Mouse (Mus musculus): Measurements from ENCODE around the gene Abi3. TPM values are rescaled to one million over a fixed set of nuclear protein-coding genes. Genes with fewer than 3 reads are reported as not detected.

The Abi3 gene
- total and polyA plus RNA-seq, 3 experiments: 24.4 to 74.5 (median 31.4) TPM

GRCm38 (mm10) chr11:95807884-95808283 lies 34.4 kb downstream of the Abi3 start:
- Histone ChIP-seq H3K27ac (ENCODE audit: insufficient read depth, low read depth) (no peak overlapping the region), H3K4me2 (ENCODE audit: insufficient read depth, low read depth, poor library complexity, severe bottlenecking) (no peak overlapping the region), H3K4me1 (ENCODE audit: control insufficient read depth in 1 of 2, insufficient read depth in 2 of 2) (peaks cover 8 to 19% of the 10 kb centered on the region in 2 experiments)

GRCm38 (mm10) chr11:95805527-95805926 lies 36.7 kb downstream of the Abi3 start:
- H3K4me3 ChIP-seq (replicated peaks in 1 of 3; ENCODE audit: low read depth in 2 of 3, low read length in 2 of 3, poor library complexity in 1 of 3): no peak overlapping the region
- peaks cover 5 to 8% of the 10 kb centered on the region in 2 experiments; a peak in 2 of 4 replicates for H3K4me1 ChIP-seq (ENCODE audit: control insufficient read depth in 1 of 2, insufficient read depth in 2 of 2)
- peaks cover 2% of the 10 kb centered on the region for H3K27me3 ChIP-seq (replicated peaks)
- H3K9ac ChIP-seq (ENCODE audit: insufficient read depth, low read depth): no peak overlapping the region
- dilution Hi-C loops (cut with MboI; ENCODE audit: extremely low pct_ligation_motif_present, extremely low pct_unique_long_range_greater_than_20kb, low sequenced_read_pairs): no loop called here
- no peak overlapping the region for H3K27ac ChIP-seq (ENCODE audit: insufficient read depth, low read depth)
- in situ Hi-C loops (cut with MboI; ENCODE audit: low pct_ligation_motif_present, low pct_unique_long_range_greater_than_20kb, low sequenced_read_pairs): no loop called here
- H3K9me3 ChIP-seq (replicated peaks; ENCODE audit: low read length): peaks cover 18% of the 10 kb centered on the region
- TF ChIP-seq RAD21 (IDR thresholded peaks at IDR 0.05; ENCODE audit: low read depth, low read length) (no peak), ELF1 (IDR thresholded peaks at IDR 0.05; ENCODE audit: low read depth, low read length) (no peak), MEF2A (IDR thresholded peaks at IDR 0.05; ENCODE audit: borderline replicate concordance, low read depth, low read length) (no peak), POLR2A (IDR thresholded peaks at IDR 0.05; ENCODE audit: low read depth, low read length) (no peak), ZKSCAN1 (IDR thresholded peaks at IDR 0.05; ENCODE audit: borderline replicate concordance, low read depth, low read length) (no peak), TCF12 (IDR thresholded peaks at IDR 0.05; ENCODE audit: low read depth, low read length) (no peak), KAT2A (IDR thresholded peaks at IDR 0.05; ENCODE audit: insufficient replicate concordance, low read length) (no peak), GABPA (IDR thresholded peaks at IDR 0.05; ENCODE audit: insufficient replicate concordance, low read depth, low read length) (no peak), USF1 (IDR thresholded peaks at IDR 0.05; ENCODE audit: low read depth, low read length) (no peak), ETS1 (conservative IDR thresholded peaks at IDR 0.05; ENCODE audit: low read depth, low read length) (no peak), EP300 (IDR thresholded peaks at IDR 0.05; ENCODE audit: low read length) (no peak), CHD2 (IDR thresholded peaks at IDR 0.05; ENCODE audit: low read length) (no peak)
- H3K79me2 ChIP-seq (replicated peaks; ENCODE audit: control insufficient read depth, extremely low read depth, insufficient read depth, poor library complexity, severe bottlenecking): no peaks in the 10 kb centered on the region
- no peak overlapping the region for H3K4me2 ChIP-seq (ENCODE audit: insufficient read depth, low read depth, poor library complexity, severe bottlenecking)
- H3K36me3 ChIP-seq (replicated peaks in 1 of 2; ENCODE audit: control insufficient read depth in 1 of 2, insufficient read depth in 1 of 2, low read length in 1 of 2): no peaks in the 10 kb centered on the region
- DNase-seq (ENCODE audit: extremely low read depth): no peak

More at GRCm38 (mm10) chr11:95807884-95808283, 34.4 kb downstream of the Abi3 start:
- Histone ChIP-seq H3K9me3 (replicated peaks; ENCODE audit: low read length) (peaks cover 18% of the 10 kb centered on the region), H3K9ac (ENCODE audit: insufficient read depth, low read depth) (no peak overlapping the region), H3K27me3 (replicated peaks) (peaks cover 2% of the 10 kb centered on the region), H3K36me3 (replicated peaks in 1 of 2; ENCODE audit: control insufficient read depth in 1 of 2, insufficient read depth in 1 of 2, low read length in 1 of 2) (no peaks in the 10 kb centered on the region), H3K79me2 (replicated peaks; ENCODE audit: control insufficient read depth, extremely low read depth, insufficient read depth, poor library complexity, severe bottlenecking) (no peaks in the 10 kb centered on the region), H3K4me3 (replicated peaks in 1 of 3; ENCODE audit: low read depth in 2 of 3, low read length in 2 of 3, poor library complexity in 1 of 3) (no peak overlapping the region)
- in situ Hi-C loops (cut with MboI; ENCODE audit: low pct_ligation_motif_present, low pct_unique_long_range_greater_than_20kb, low sequenced_read_pairs): no loop called here
- TF ChIP-seq POLR2A (IDR thresholded peaks at IDR 0.05; ENCODE audit: low read depth, low read length): no peak
- TF ChIP-seq MAX (IDR thresholded peaks at IDR 0.05; ENCODE audit: low read length): no peak
- no peak for TF ChIP-seq PAX5 (IDR thresholded peaks at IDR 0.05; ENCODE audit: low read length)
- TF ChIP-seq CTCF (conservative IDR thresholded peaks at IDR 0.05 in 1 of 2, IDR thresholded peaks at IDR 0.05 in 1 of 2; ENCODE audit: low read depth in 2 of 2, low read length in 2 of 2): no peak
- TF ChIP-seq MEF2A (IDR thresholded peaks at IDR 0.05; ENCODE audit: borderline replicate concordance, low read depth, low read length): no peak
- TF ChIP-seq NELFE (IDR thresholded peaks at IDR 0.05; ENCODE audit: low read depth, low read length): no peak
- TF ChIP-seq POLR2AphosphoS2 (IDR thresholded peaks at IDR 0.05; ENCODE audit: low read depth, low read length): no peak
- TF ChIP-seq MXI1 (IDR thresholded peaks at IDR 0.05; ENCODE audit: low read depth, low read length): no peak
- no peak for TF ChIP-seq USF1 (IDR thresholded peaks at IDR 0.05; ENCODE audit: low read depth, low read length)
- no peak for TF ChIP-seq IRF4 (IDR thresholded peaks at IDR 0.05; ENCODE audit: low read depth, low read length)
- TF ChIP-seq ETS1 (conservative IDR thresholded peaks at IDR 0.05; ENCODE audit: low read depth, low read length): no peak
- TF ChIP-seq TCF12 (IDR thresholded peaks at IDR 0.05; ENCODE audit: low read depth, low read length): no peak
- TF ChIP-seq JUN (IDR thresholded peaks at IDR 0.05; ENCODE audit: insufficient read depth, low read depth, low read length): no peak
- no peak for TF ChIP-seq ZKSCAN1 (IDR thresholded peaks at IDR 0.05; ENCODE audit: borderline replicate concordance, low read depth, low read length)
- no peak for TF ChIP-seq EP300 (IDR thresholded peaks at IDR 0.05; ENCODE audit: low read length)
- no peak for TF ChIP-seq SMC3 (IDR thresholded peaks at IDR 0.05; ENCODE audit: low read depth, low read length)
- TF ChIP-seq HCFC1 (IDR thresholded peaks at IDR 0.05; ENCODE audit: low read depth, low read length): no peak
- no peak for DNase-seq (ENCODE audit: extremely low read depth)
- dilution Hi-C loops (cut with MboI; ENCODE audit: extremely low pct_ligation_motif_present, extremely low pct_unique_long_range_greater_than_20kb, low sequenced_read_pairs): no loop called here

Measured in CH12.LX (cell line).